23 mouse cellular contexts compared by ENCODE assay signal in the genomic region with DNA sequence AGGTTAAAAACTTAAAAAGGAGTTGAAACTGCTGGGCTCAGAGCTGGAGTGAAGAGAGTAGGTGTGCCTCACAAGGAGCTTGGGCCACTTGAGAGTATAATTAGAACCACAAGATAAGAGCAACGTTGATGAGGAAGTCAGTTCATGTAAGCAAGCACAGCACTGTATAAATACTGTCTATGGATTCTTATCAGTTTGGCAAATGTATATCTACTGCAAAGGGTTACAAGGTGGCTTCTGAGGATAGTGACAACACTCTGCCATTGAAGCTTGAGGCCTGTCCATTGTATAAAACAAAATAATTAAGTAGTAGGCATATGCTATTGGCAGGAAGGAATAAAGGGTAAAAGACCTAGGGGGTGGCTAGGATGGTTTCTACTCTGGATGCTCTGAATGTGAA. TPM values are rescaled to one million over a fixed set of nuclear protein-coding genes. Genes with fewer than 3 reads are reported as not detected.
DNase-seq lines count a peak whose midpoint lies in the region; ATAC-seq lines count a peak whose summit lies in the region.
"Had no signal": no experiment of that assay in that cellular context is flagged by ENCODE, and none has a peak within 500 bp of the region (broad histone marks: within the 10 kb centered on the region; RNA-seq: fewer than 3 reads in every experiment).

No protein-coding gene starts in this region.

- H3K27ac ChIP-seq in liver, embryonic 12.5 days: 0 out of 2 replicates have a peak overlapping the region, but pooled peaks have one; percentile 20
- H3K27ac ChIP-seq in liver, embryonic 16.5 days (ENCODE audit: low read length): no peak overlapping the region
- H3K27ac ChIP-seq in kidney, embryonic 14.5 days (ENCODE audit: low read depth, low read length): no peak overlapping the region
- H3K27ac ChIP-seq: embryonic facial prominence, embryonic 10.5 days; forebrain, embryonic 15.5 days; heart, adult 2 months; heart, embryonic 15.5 days; hindbrain, embryonic 10.5 days; hindbrain, embryonic 14.5 days had no signal

- intact Hi-C loops in left cerebral cortex, postnatal 25 days (cut with DNase I): no loop called here

- no peaks in the 10 kb centered on the region for H3K36me3 ChIP-seq in liver, embryonic 12.5 days
- no peaks in the 10 kb centered on the region for H3K36me3 ChIP-seq in liver, embryonic 16.5 days (ENCODE audit: control insufficient read depth, insufficient read depth)
- no peaks in the 10 kb centered on the region for H3K36me3 ChIP-seq in kidney, embryonic 14.5 days (ENCODE audit: control insufficient read depth, insufficient read depth, low read length)
- H3K36me3 ChIP-seq: embryonic facial prominence, embryonic 10.5 days; forebrain, embryonic 15.5 days; heart, embryonic 15.5 days; hindbrain, embryonic 10.5 days had no signal

- H3K4me1 ChIP-seq in liver, embryonic 12.5 days: peaks cover 20% of the 10 kb centered on the region
- H3K4me1 ChIP-seq in liver, embryonic 16.5 days (ENCODE audit: control insufficient read depth, low read depth, low read length): no peaks in the 10 kb centered on the region
- H3K4me1 ChIP-seq in kidney, embryonic 14.5 days (ENCODE audit: control insufficient read depth, insufficient read depth, low read length): no peaks in the 10 kb centered on the region
- H3K4me1 ChIP-seq: embryonic facial prominence, embryonic 10.5 days; forebrain, embryonic 15.5 days; heart, embryonic 15.5 days had no signal

- H3K4me3 ChIP-seq in liver, embryonic 12.5 days: no peak overlapping the region
- H3K4me3 ChIP-seq in liver, embryonic 16.5 days (ENCODE audit: low read depth, low read length): no peak overlapping the region
- no peak overlapping the region for H3K4me3 ChIP-seq in kidney, embryonic 14.5 days (ENCODE audit: low read length)
- H3K4me3 ChIP-seq: embryonic facial prominence, embryonic 10.5 days; erythroblast, embryonic 14.5 days; forebrain, embryonic 15.5 days; heart, adult 2 months; heart, embryonic 15.5 days; hindbrain, embryonic 10.5 days had no signal

- ATAC-seq in erythroblast, adult 5-6 weeks (replicated peaks; ENCODE audit: low FRiP score, poor library complexity, severe bottlenecking): 0 out of 2 replicates have a peak, but pooled peaks have one; percentile 49
- peak; percentile 92 for ATAC-seq in liver, embryonic 12.5 days
- peak; percentile 79 for ATAC-seq in liver, embryonic 16.5 days (ENCODE audit: low read depth)
- no peak for ATAC-seq in kidney, embryonic 14.5 days (ENCODE audit: low FRiP score, low TSS enrichment)
- ATAC-seq: forebrain, embryonic 15.5 days had no signal

- peak overlapping the region; percentile 35; the same call in 1 of the 2 replicates for H3K4me2 ChIP-seq in liver, embryonic 12.5 days
- H3K4me2 ChIP-seq in liver, embryonic 16.5 days (ENCODE audit: low read depth, low read length): 0 out of 2 replicates have a peak overlapping the region, but pooled peaks have one; percentile 8
- no peak overlapping the region for H3K4me2 ChIP-seq in kidney, embryonic 14.5 days (replicated peaks; ENCODE audit: low read depth, low read length)
- H3K4me2 ChIP-seq: forebrain, embryonic 15.5 days; heart, embryonic 11.5 days; heart, embryonic 15.5 days; hindbrain, embryonic 14.5 days had no signal

- no peaks in the 10 kb centered on the region for H3K27me3 ChIP-seq in liver, embryonic 12.5 days (replicated peaks)
- no peaks in the 10 kb centered on the region for H3K27me3 ChIP-seq in liver, embryonic 16.5 days (ENCODE audit: control insufficient read depth, insufficient read depth, low read depth, low read length)
- H3K27me3 ChIP-seq in kidney, embryonic 14.5 days (ENCODE audit: control insufficient read depth, insufficient read depth, low read length): no peaks in the 10 kb centered on the region
- H3K27me3 ChIP-seq: forebrain, embryonic 15.5 days; heart, embryonic 15.5 days had no signal

- DNase-seq in left cerebral cortex, postnatal 25 days (ENCODE audit: low spot score in 2 of 2): no peak
- DNase-seq in right cerebral cortex, postnatal 4 days: no peak
- DNase-seq: adrenal gland, adult 2 months; adrenal gland, postnatal 36 days; cerebellum, adult 8-10 months; cerebellum, postnatal 14 days; gastrocnemius, postnatal 10 days; heart, adult 2 months had no signal

- H3K9ac ChIP-seq in liver, embryonic 12.5 days: no peak overlapping the region
- no peak overlapping the region for H3K9ac ChIP-seq in liver, embryonic 16.5 days (ENCODE audit: low read depth, low read length)
- H3K9ac ChIP-seq in kidney, embryonic 14.5 days (ENCODE audit: low read depth, low read length): no peak overlapping the region
- H3K9ac ChIP-seq: forebrain, embryonic 15.5 days; heart, embryonic 15.5 days; hindbrain, embryonic 14.5 days had no signal

- no peaks in the 10 kb centered on the region for H3K9me3 ChIP-seq in liver, embryonic 12.5 days (replicated peaks)
- no peaks in the 10 kb centered on the region for H3K9me3 ChIP-seq in liver, embryonic 16.5 days (replicated peaks; ENCODE audit: control insufficient read depth, low read length)
- H3K9me3 ChIP-seq in kidney, embryonic 14.5 days (ENCODE audit: control insufficient read depth, low read length): no peaks in the 10 kb centered on the region
- H3K9me3 ChIP-seq: embryonic facial prominence, embryonic 10.5 days; forebrain, embryonic 15.5 days; heart, embryonic 15.5 days; hindbrain, embryonic 10.5 days had no signal

- 3% methylated on average over 1 of the region's 1 CpGs for WGBS in liver, embryonic 12.5 days (ENCODE audit: insufficient replicate concordance)
- 14% methylated on average over 1 of the region's 1 CpGs for WGBS in liver, embryonic 16.5 days (ENCODE audit: insufficient replicate concordance)
- WGBS in kidney, embryonic 14.5 days: 73% methylated on average over 1 of the region's 1 CpGs

RNA-seq across cellular contexts. Expression of a gene that starts 46.4 kb away (rescaled TPM):
- total RNA-seq in erythroblast, adult 5-6 weeks (2015; ENCODE audit: low replicate concordance): not detected in 2 replicates
- total RNA-seq in erythroblast, adult 5-6 weeks (2017; ENCODE audit: low replicate concordance): not detected in 2 replicates
- polyA plus RNA-seq in liver, embryonic 12.5 days (2016; fragmentation: Nextera tagmentation; extraction: Ambion mirVana): not detected in 2 replicates
- polyA plus RNA-seq in liver, embryonic 16.5 days (2015; fragmentation: Nextera tagmentation; extraction: Ambion mirVana): not detected in 2 replicates
- 10 to 100 TPM; 37.6 to 68.6 TPM for total RNA-seq in left cerebral cortex, postnatal 25 days (2021)
- polyA plus RNA-seq in kidney, embryonic 14.5 days (2014; fragmentation: Nextera tagmentation; extraction: Ambion mirVana): not detected in 2 replicates
- total RNA-seq: adrenal gland, adult 2 months; adrenal gland, postnatal 36 days; ES-E14; gastrocnemius, postnatal 4 days; heart, adult 2 months; heart, postnatal 25 days had no signal
- polyA plus RNA-seq: adrenal gland, adult 2 months; embryonic facial prominence, embryonic 10.5 days; embryonic facial prominence, embryonic 14.5 days; erythroblast, embryonic 14.5 days; heart, adult 2 months had no signal
